Mouse (Mus musculus): Measurements from ENCODE around the gene Lsg1.

DNA sequence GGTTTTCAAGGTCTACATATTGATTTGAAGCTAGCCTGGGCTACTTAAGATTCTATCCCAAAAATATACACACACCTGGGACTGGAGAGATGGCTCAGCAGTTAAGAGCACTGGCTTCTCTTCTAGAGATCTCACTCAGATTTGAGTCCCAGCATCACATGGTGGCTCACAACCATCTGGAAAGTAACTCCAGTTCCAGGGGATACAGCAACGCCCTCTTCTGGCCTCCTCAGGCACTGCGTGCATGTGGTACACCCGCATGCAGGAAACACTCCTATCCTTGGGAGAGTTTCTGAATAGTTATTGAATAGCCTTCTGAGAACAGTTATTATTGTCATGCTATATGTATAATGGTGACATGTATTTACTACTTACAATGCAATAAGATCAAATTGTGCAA, 66.2 kb downstream of the Lsg1 start:
- no peak for TF ChIP-seq GATA1 (IDR thresholded peaks at IDR 0.05; ENCODE audit: low read length)
- no peak for TF ChIP-seq TAL1 (IDR thresholded peaks at IDR 0.05; ENCODE audit: low read length)

Measured in erythroblast, embryonic 14.5 days (primary cell).